Mouse (Mus musculus) hindbrain, embryonic 11.5 days (tissue): ENCODE data around the gene Spaca6. TPM values are rescaled to one million over a fixed set of nuclear protein-coding genes. Genes with fewer than 3 reads are reported as not detected.

Source experiments
- ATAC-seq: fragments of 200-750 bp; cut with Nextera tagmentation; 2 replicates; pipeline ENCODE4 v1.8.0; 2017; ENCODE audit warnings: mild to moderate bottlenecking, moderate TSS enrichment, moderate library complexity; ENCODE audit not compliant: low FRiP score
- DNase-seq: peaks from one replicate; pipeline ENCODE4 v3.0.0-alpha.2; 2015; ENCODE audit warnings: low spot score
- H3K27ac ChIP-seq: fragments of 300-500 bp; sonication (generic); 2 replicates; pipeline ENCODE4 v1.5.1; 2014; ENCODE audit warnings: mild to moderate bottlenecking, low read depth, low read length
- H3K27me3 ChIP-seq: fragments of 300-500 bp; sonication (generic); 2 replicates; pipeline ENCODE4 v1.6.1; 2014; ENCODE audit warnings: mild to moderate bottlenecking, low read length, moderate library complexity, mixed read lengths; ENCODE audit not compliant: control insufficient read depth, insufficient read depth
- H3K36me3 ChIP-seq: fragments of 300-500 bp; sonication (generic); 2 replicates; pipeline ENCODE4 v1.6.1; 2014; ENCODE audit warnings: mild to moderate bottlenecking, low read length, moderate library complexity, mixed read lengths; ENCODE audit not compliant: control insufficient read depth, insufficient read depth
- H3K4me1 ChIP-seq: fragments of 300-500 bp; sonication (generic); replicated peaks from 2 replicates; pipeline ENCODE4 v1.6.1; 2014; ENCODE audit warnings: low read length, mixed read lengths; ENCODE audit not compliant: control insufficient read depth, insufficient read depth
- H3K4me2 ChIP-seq: fragments of 300-500 bp; sonication (generic); replicated peaks from 2 replicates; pipeline ENCODE4 v1.6.1; 2014; ENCODE audit warnings: mild to moderate bottlenecking, low read depth, low read length
- H3K4me3 ChIP-seq: fragments of 300-500 bp; sonication (generic); 2 replicates; pipeline ENCODE4 v1.5.1; 2014; ENCODE audit warnings: low read depth, low read length
- H3K9ac ChIP-seq: fragments of 300-500 bp; sonication (generic); 2 replicates; pipeline ENCODE4 v1.6.1; 2014; ENCODE audit warnings: low read depth, low read length
- H3K9me3 ChIP-seq: fragments of 300-500 bp; sonication (generic); 2 replicates; pipeline ENCODE4 v1.6.1; 2016; ENCODE audit warnings: low read length; ENCODE audit not compliant: control insufficient read depth
- whole genome bisulfite sequencing: fragments of 180-500 bp; shearing (Covaris S2); extraction: QIAGEN DNeasy Blood & Tissue Kit; methylation state at CpG from one replicate; pipeline ENCODE4 v1.1.7; 2014; 5-methylcytosine and 5-hydroxymethylcytosine counted together
- polyA plus RNA-seq: library from polyadenylated mRNA; unstranded; fragments of >200 nt; fragmentation: Nextera tagmentation; extraction: Ambion mirVana; gene quantifications from 2 replicates; pipeline ENCODE4 v1.2.1, GENCODE M21; 2014

Spaca6 gene
- polyA plus RNA-seq, 1 experiment from 2014 or later: 35.4 TPM

DNA sequence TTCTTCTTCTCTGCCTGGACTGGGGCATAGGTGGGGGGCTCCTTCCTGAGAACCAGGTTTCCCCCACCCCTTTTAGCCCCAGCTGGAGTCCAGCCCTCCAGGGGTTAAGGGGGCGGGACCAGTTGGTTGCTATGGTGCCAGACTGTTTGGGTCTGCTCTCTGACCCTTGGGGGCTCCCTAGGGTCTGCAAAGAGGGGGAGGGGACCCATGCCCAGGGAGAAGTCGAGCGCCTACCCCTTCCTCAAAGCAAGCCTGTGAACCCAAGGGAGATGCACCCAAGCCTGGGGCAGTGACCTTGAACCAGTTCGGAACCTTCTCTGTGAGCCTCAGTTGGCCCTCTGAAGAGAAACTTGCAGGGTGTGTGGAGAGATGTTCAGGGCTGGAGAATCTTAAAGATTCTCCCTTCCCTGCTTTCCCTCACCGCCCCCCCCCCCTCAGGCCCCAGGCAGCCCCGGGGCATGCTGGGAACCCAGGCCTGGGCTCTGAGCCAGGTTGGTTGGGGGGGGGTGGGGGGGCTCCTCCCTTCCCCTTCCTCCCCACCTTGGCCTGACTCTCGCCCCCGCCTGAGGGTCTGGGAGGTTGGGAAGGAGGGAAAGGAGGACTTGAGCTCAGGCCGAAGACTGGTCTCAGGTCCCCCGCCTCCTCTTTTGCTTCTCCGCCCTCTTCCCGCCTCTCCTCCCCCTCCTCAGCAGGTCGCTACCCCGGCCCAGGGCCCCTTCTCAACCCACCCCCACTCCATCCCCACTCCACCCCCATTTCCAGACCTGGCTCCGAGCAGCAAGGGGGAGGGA, 1.4 kb downstream of the Spaca6 start:
- Histone ChIP-seq H3K36me3 (peaks cover 8% of the 10 kb centered on the region; the same call in 1 of the 2 replicates), H3K4me3 (peak overlapping the region; percentile 56), H3K27ac (peak overlapping the region; percentile 98), H3K9me3 (no peaks in the 10 kb centered on the region), H3K4me1 (peaks cover 15% of the 10 kb centered on the region), H3K9ac (peak overlapping the region; percentile 92), H3K27me3 (no peaks in the 10 kb centered on the region), H3K4me2 (peak overlapping the region; percentile 80)
- 0% methylated on average over 5 of the region's 15 CpGs for WGBS
- DNase-seq: peak; percentile 92
- ATAC-seq: peak; percentile 76

GRCm38 (mm10) chr17:17829052-17829785, 2.3 kb downstream of the Spaca6 start:
- DNase-seq (no peak), ATAC-seq (no peak)
- Histone ChIP-seq H3K4me2 (peak overlapping the region; percentile 80), H3K27me3 (no peaks in the 10 kb centered on the region), H3K4me3 (peak overlapping the region; percentile 56), H3K36me3 (peaks cover 8% of the 10 kb centered on the region; the same call in 1 of the 2 replicates), H3K9ac (peak overlapping the region; percentile 92), H3K4me1 (peaks cover 15% of the 10 kb centered on the region), H3K27ac (peak overlapping the region; percentile 98), H3K9me3 (no peaks in the 10 kb centered on the region)
- 5% methylated on average over 6 of the region's 6 CpGs for WGBS

GRCm38 (mm10) chr17:17829816-17830535, 3.0 kb downstream of the Spaca6 start:
- ATAC-seq (no peak), DNase-seq (no peak)
- Histone ChIP-seq H3K4me1 (peaks cover 15% of the 10 kb centered on the region), H3K27me3 (no peaks in the 10 kb centered on the region), H3K9me3 (no peaks in the 10 kb centered on the region), H3K27ac (peak overlapping the region; percentile 98; the same call in 1 of the 2 replicates), H3K36me3 (peaks cover 8% of the 10 kb centered on the region; the same call in 1 of the 2 replicates), H3K9ac (peak overlapping the region; percentile 92), H3K4me3 (peak overlapping the region; percentile 56), H3K4me2 (peak overlapping the region; percentile 80)
- whole genome bisulfite sequencing: 54% methylated on average over 23 of the region's 23 CpGs

- Histone ChIP-seq H3K9me3 (no peaks in the 10 kb centered on the region), H3K36me3 (peaks cover 8% of the 10 kb centered on the region; the same call in 1 of the 2 replicates), H3K4me2 (peak overlapping the region; percentile 80), H3K27me3 (no peaks in the 10 kb centered on the region), H3K27ac (no peak overlapping the region), H3K4me1 (peaks cover 15% of the 10 kb centered on the region), H3K9ac (peak overlapping the region; percentile 92; the same call in 1 of the 2 replicates), H3K4me3 (peak overlapping the region; percentile 56)
- no peak for ATAC-seq
- no peak for DNase-seq
- WGBS: 68% methylated on average over 7 of the region's 7 CpGs
Measured at GRCm38 (mm10) chr17:17830731-17831130, 3.8 kb downstream of the Spaca6 start.

DNA sequence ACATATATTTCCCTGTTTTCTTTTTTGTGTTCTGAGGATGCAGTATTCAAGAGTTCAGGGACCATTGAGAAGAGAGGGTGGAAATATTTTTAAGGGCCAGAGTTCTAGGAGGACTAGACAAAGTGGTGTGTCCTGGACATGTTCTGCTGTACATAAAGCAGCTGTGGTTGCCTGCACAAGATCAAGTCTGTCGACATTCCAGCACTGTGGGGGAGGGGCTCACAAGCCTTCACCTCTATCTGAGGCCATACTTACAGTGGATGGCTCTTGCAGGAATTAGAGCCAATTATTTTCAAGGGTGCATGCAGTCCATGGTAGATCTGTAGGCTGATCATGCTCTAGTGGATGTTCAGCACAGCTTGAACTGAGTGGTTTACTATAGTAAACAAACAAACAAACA, 7.9 kb downstream of the Spaca6 start:
- DNase-seq: no peak

GRCm38 (mm10) chr17:17836101-17836500, 9.1 kb downstream of the Spaca6 start:
- no peak for DNase-seq
- WGBS: 82% methylated on average over 5 of the region's 5 CpGs
- H3K36me3 ChIP-seq: peaks cover 5% of the 10 kb centered on the region; the same call in 1 of the 2 replicates
- H3K4me1 ChIP-seq: peaks cover 14% of the 10 kb centered on the region
- ATAC-seq: no peak
- H3K9me3 ChIP-seq: no peaks in the 10 kb centered on the region
- no peak overlapping the region for H3K4me2 ChIP-seq
- H3K4me3 ChIP-seq: no peak overlapping the region
- H3K27me3 ChIP-seq: no peaks in the 10 kb centered on the region
- no peak overlapping the region for H3K9ac ChIP-seq
- H3K27ac ChIP-seq: no peak overlapping the region

More for the DNA sequence above, 7.9 kb downstream of the Spaca6 start:
- Histone ChIP-seq H3K9me3 (no peaks in the 10 kb centered on the region), H3K4me1 (peaks cover 25% of the 10 kb centered on the region), H3K27me3 (no peaks in the 10 kb centered on the region), H3K36me3 (peaks cover 8% of the 10 kb centered on the region; the same call in 1 of the 2 replicates), H3K27ac (no peak overlapping the region), H3K9ac (no peak overlapping the region), H3K4me2 (no peak overlapping the region), H3K4me3 (no peak overlapping the region)
- ATAC-seq: no peak
- WGBS: 16% methylated on average over 1 of the region's 1 CpGs

DNA sequence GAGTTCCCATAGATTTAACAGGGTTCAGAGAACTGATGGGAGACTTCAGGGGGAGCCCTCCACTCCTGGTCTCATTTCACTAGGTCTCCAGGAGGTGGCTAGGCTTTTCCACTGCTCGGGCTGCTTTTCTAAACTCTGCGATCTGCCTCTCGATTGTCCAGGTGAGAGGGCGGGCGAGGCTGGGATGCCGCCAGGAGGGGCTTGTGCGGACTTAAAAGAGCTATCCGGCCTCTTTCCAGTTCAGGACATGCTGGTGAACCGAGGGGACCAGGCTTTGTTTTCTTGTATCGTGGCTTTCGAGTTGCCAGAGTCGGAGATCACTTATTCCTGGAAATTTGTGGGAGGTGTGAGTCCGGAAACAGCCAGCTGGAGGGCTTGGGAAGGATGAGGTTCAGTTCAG, 10.5 kb downstream of the Spaca6 start:
- Histone ChIP-seq H3K4me2 (peak overlapping the region; percentile 56), H3K4me1 (peaks cover 10% of the 10 kb centered on the region), H3K4me3 (peak overlapping the region; percentile 36; the same call in 1 of the 2 replicates), H3K27me3 (no peaks in the 10 kb centered on the region), H3K9me3 (no peaks in the 10 kb centered on the region), H3K9ac (peak overlapping the region; percentile 53; the same call in 1 of the 2 replicates), H3K36me3 (no peaks in the 10 kb centered on the region), H3K27ac (peak overlapping the region; percentile 67; the same call in 1 of the 2 replicates)
- peak; percentile 4; the same call in 1 of the 2 replicates for ATAC-seq
- WGBS: 13% methylated on average over 13 of the region's 13 CpGs
- DNase-seq: no peak
